Mouse (Mus musculus) layer of hippocampus, postnatal 36 days (tissue): ENCODE measurements around the gene Cyp19a1. TPM values are rescaled to one million over a fixed set of nuclear protein-coding genes. Genes with fewer than 3 reads are reported as not detected.

Source experiments
- DNase-seq, 2 experiments: peaks; one replicate each; pipeline ENCODE4 v3.0.0; 2022
- total RNA-seq, 2 experiments: library from RNA; stranded (reverse); gene quantifications; 2 replicates each; pipeline ENCODE4 v1.2.3; 2021

Gene Cyp19a1
- total RNA-seq, 2 experiments from 2014 or later: 0.30 TPM; not detected in 1

GRCm38 (mm10) chr9:54169489-54169888 lies 98.4 kb downstream of the Cyp19a1 start:
- DNase-seq: no peak

GRCm38 (mm10) chr9:54168425-54168824 lies 99.5 kb downstream of the Cyp19a1 start:
- no peak for DNase-seq

DNA sequence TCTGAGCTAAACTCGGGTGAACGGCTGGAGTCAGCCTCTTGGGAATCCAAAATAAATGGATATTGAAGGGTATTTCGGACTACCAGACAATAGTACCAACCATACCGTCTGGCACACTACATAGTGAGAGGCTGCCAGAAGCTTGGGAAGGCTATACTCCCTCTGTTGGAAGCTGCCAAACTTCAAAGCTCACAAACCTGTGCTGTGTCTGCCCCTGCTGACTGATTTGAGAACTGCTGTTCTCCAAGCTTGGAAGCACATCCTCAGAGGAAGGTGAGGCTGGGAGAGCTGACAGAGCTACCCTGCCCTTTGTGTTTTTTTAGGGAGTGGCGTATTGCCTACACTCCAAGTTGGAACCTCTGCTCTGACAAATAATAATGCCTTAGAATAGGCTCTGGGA lies 104.8 kb downstream of the Cyp19a1 start:
- DNase-seq: no peak

- DNase-seq: no peak
Measured at GRCm38 (mm10) chr9:54153679-54154078, 114.2 kb downstream of the Cyp19a1 start.

DNA sequence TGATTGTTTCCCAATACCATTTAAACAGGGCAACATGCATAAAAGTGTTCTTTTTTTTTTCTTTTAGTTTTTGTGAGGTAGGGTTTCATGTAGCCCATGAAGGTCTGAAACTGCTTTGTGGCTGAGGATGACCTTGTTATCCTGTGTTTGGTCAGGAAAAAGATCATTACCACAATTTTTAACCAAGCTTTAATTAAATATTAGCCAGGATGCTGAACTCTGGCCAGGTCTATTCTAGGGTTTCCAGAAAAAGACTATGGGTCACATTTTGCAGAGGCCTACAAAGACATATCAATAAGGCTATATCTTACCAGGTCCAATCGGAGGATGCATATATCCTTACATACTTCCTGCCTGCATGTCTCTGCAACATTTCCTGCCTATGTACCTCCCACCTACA lies 128.7 kb downstream of the Cyp19a1 start:
- no peak for DNase-seq

Other genes starting within 250 kb of the Cyp19a1 start
- 10 to 100 TPM; 27.2 to 30.2 TPM for gene Tnfaip8l3, start 199.7 kb downstream of the Cyp19a1 start, total RNA-seq
- 1 to 10 TPM; 1.1 to 1.2 TPM for gene Gldn, start 18.4 kb upstream of the Cyp19a1 start, total RNA-seq
- gene Dmxl2, start 233.5 kb upstream of the Cyp19a1 start, total RNA-seq: 100 to 1,000 TPM; 206 to 213 TPM